Mouse (Mus musculus): Measurements from ENCODE around the gene Zzz3. TPM values are rescaled to one million over a fixed set of nuclear protein-coding genes. Genes with fewer than 3 reads are reported as not detected.

The Zzz3 gene
- polyA plus RNA-seq, 1 experiment from 2014 or later: 25.5 TPM

GRCm38 (mm10) chr3:152497842-152498241 lies 102.6 kb downstream of the Zzz3 start:
- peaks cover 4% of the 10 kb centered on the region; the same call in 1 of the 2 replicates for H3K4me1 ChIP-seq (ENCODE audit: insufficient read depth, low read depth, low read length)
- ATAC-seq: no peak
- no peak overlapping the region for H3K4me2 ChIP-seq (replicated peaks; ENCODE audit: low read depth, low read length)
- no peaks in the 10 kb centered on the region for H3K36me3 ChIP-seq (ENCODE audit: insufficient read depth, low read length)
- no peaks in the 10 kb centered on the region for H3K27me3 ChIP-seq (replicated peaks; ENCODE audit: insufficient read depth, low read length)
- H3K9ac ChIP-seq (replicated peaks; ENCODE audit: low read depth): no peak overlapping the region
- H3K4me3 ChIP-seq (ENCODE audit: low read depth, low read length): no peak overlapping the region
- DNase-seq (ENCODE audit: low spot score): no peak
- no peak overlapping the region for H3K27ac ChIP-seq (ENCODE audit: low read length)
- 73% methylated on average over 2 of the region's 2 CpGs for WGBS
- TF ChIP-seq CTCF (IDR thresholded peaks at IDR 0.05) (no peak), EP300 (IDR thresholded peaks at IDR 0.05) (no peak)
- no peaks in the 10 kb centered on the region for H3K9me3 ChIP-seq (ENCODE audit: low read length)

GRCm38 (mm10) chr3:152498968-152499696 lies 103.9 kb downstream of the Zzz3 start:
- WGBS: 80% methylated on average over 2 of the region's 2 CpGs
- Histone ChIP-seq H3K9ac (replicated peaks; ENCODE audit: low read depth) (no peak overlapping the region), H3K4me1 (ENCODE audit: insufficient read depth, low read depth, low read length) (no peaks in the 10 kb centered on the region), H3K4me3 (ENCODE audit: low read depth, low read length) (no peak overlapping the region), H3K27me3 (replicated peaks; ENCODE audit: insufficient read depth, low read length) (no peaks in the 10 kb centered on the region), H3K27ac (ENCODE audit: low read length) (no peak overlapping the region), H3K9me3 (ENCODE audit: low read length) (no peaks in the 10 kb centered on the region), H3K36me3 (ENCODE audit: insufficient read depth, low read length) (no peaks in the 10 kb centered on the region), H3K4me2 (replicated peaks; ENCODE audit: low read depth, low read length) (no peak overlapping the region)
- ATAC-seq: no peak
- no peak for DNase-seq (ENCODE audit: low spot score)
- TF ChIP-seq CTCF (IDR thresholded peaks at IDR 0.05): no peak
- TF ChIP-seq EP300 (IDR thresholded peaks at IDR 0.05): no peak

DNA sequence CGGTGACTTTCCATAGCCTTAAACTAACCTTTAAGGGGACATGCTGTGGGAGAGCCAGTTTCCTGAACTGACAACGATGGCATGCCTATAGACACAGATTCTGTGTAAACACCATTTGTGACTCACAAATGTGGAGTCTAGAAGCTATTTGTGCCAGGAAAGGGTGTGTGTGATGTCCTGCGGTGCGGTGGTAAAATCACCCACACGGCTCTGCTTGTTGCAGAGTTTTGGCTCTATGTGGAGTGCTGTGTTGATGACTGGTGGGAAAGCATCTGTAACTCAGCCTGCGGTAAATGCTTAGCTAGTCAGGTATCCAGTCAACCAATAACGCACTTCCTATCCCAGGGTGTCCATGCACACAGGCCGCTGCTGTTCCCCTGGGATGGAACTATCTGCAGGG lies 112.6 kb downstream of the Zzz3 start:
- no peak overlapping the region for H3K4me3 ChIP-seq (ENCODE audit: low read depth, low read length)
- no peaks in the 10 kb centered on the region for H3K27me3 ChIP-seq (replicated peaks; ENCODE audit: insufficient read depth, low read length)
- no peak for DNase-seq (ENCODE audit: low spot score)
- H3K9me3 ChIP-seq (ENCODE audit: low read length): no peaks in the 10 kb centered on the region
- no peak overlapping the region for H3K9ac ChIP-seq (replicated peaks; ENCODE audit: low read depth)
- WGBS: 71% methylated on average over 8 of the region's 8 CpGs
- no peaks in the 10 kb centered on the region for H3K36me3 ChIP-seq (ENCODE audit: insufficient read depth, low read length)
- TF ChIP-seq EP300 (IDR thresholded peaks at IDR 0.05): no peak
- no peak for TF ChIP-seq CTCF (IDR thresholded peaks at IDR 0.05)
- H3K4me1 ChIP-seq (ENCODE audit: insufficient read depth, low read depth, low read length): no peaks in the 10 kb centered on the region
- H3K4me2 ChIP-seq (replicated peaks; ENCODE audit: low read depth, low read length): no peak overlapping the region
- no peak overlapping the region for H3K27ac ChIP-seq (ENCODE audit: low read length)
- ATAC-seq: no peak

GRCm38 (mm10) chr3:152508419-152508993 lies 113.2 kb downstream of the Zzz3 start:
- H3K27ac ChIP-seq (ENCODE audit: low read length): no peak overlapping the region
- H3K4me1 ChIP-seq (ENCODE audit: insufficient read depth, low read depth, low read length): no peaks in the 10 kb centered on the region
- no peak overlapping the region for H3K4me3 ChIP-seq (ENCODE audit: low read depth, low read length)
- H3K4me2 ChIP-seq (replicated peaks; ENCODE audit: low read depth, low read length): no peak overlapping the region
- DNase-seq (ENCODE audit: low spot score) (no peak), ATAC-seq (no peak)
- no peaks in the 10 kb centered on the region for H3K9me3 ChIP-seq (ENCODE audit: low read length)
- no peak overlapping the region for H3K9ac ChIP-seq (replicated peaks; ENCODE audit: low read depth)
- TF ChIP-seq EP300 (IDR thresholded peaks at IDR 0.05): no peak
- no peak for TF ChIP-seq CTCF (IDR thresholded peaks at IDR 0.05)
- 67% methylated on average over 12 of the region's 12 CpGs for WGBS
- no peaks in the 10 kb centered on the region for H3K27me3 ChIP-seq (replicated peaks; ENCODE audit: insufficient read depth, low read length)
- H3K36me3 ChIP-seq (ENCODE audit: insufficient read depth, low read length): no peaks in the 10 kb centered on the region

DNA sequence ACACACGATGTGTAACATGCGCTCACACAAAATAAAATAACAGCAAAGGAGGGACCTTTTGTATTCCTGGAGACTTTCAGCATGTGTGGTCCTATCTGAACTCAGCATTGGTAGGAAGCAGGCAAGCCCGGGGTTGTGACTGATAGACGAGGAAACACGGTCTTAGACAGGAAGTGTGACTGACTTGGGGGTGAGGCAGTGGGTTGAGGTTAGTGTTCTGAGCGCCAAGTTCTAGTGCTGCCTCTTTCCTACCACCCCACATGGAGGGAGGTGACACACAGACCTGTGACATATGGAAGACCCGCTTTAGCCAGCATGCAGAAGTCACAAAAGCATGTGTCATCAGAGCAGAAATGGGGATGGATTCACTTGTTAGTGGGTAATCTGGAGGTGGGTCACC lies 114.0 kb downstream of the Zzz3 start:
- Histone ChIP-seq H3K27ac (ENCODE audit: low read length) (no peak overlapping the region), H3K27me3 (replicated peaks; ENCODE audit: insufficient read depth, low read length) (no peaks in the 10 kb centered on the region), H3K36me3 (ENCODE audit: insufficient read depth, low read length) (no peaks in the 10 kb centered on the region), H3K4me1 (ENCODE audit: insufficient read depth, low read depth, low read length) (no peaks in the 10 kb centered on the region), H3K4me2 (replicated peaks; ENCODE audit: low read depth, low read length) (no peak overlapping the region), H3K9ac (replicated peaks; ENCODE audit: low read depth) (no peak overlapping the region), H3K9me3 (ENCODE audit: low read length) (no peaks in the 10 kb centered on the region), H3K4me3 (ENCODE audit: low read depth, low read length) (no peak overlapping the region)
- DNase-seq (ENCODE audit: low spot score) (no peak), ATAC-seq (no peak)
- TF ChIP-seq EP300 (IDR thresholded peaks at IDR 0.05) (no peak), CTCF (IDR thresholded peaks at IDR 0.05) (no peak)
- WGBS: 68% methylated on average over 7 of the region's 7 CpGs

Other genes starting within 250 kb of the Zzz3 start
- 86.3 and 107 TPM in 2 replicates for gene Gipc2, start 229.2 kb upstream of the Zzz3 start, polyA plus RNA-seq (2015; fragmentation: Nextera tagmentation; extraction: Ambion mirVana)
- gene Dnajb4, start 185.2 kb upstream of the Zzz3 start, polyA plus RNA-seq (2015; fragmentation: Nextera tagmentation; extraction: Ambion mirVana): 54.0 and 58.7 TPM in 2 replicates
- 74.9 and 95.5 TPM in 2 replicates for gene Fubp1, start 185.1 kb upstream of the Zzz3 start, polyA plus RNA-seq (2015; fragmentation: Nextera tagmentation; extraction: Ambion mirVana)
- 39.9 and 47.1 TPM in 2 replicates for gene Nexn, start 129.1 kb upstream of the Zzz3 start, polyA plus RNA-seq (2015; fragmentation: Nextera tagmentation; extraction: Ambion mirVana)
- gene Miga1, start 55.1 kb upstream of the Zzz3 start, polyA plus RNA-seq (2015; fragmentation: Nextera tagmentation; extraction: Ambion mirVana): 10.0 and 12.3 TPM in 2 replicates
- 43.1 and 52.4 TPM in 2 replicates for gene Usp33, start 49.0 kb upstream of the Zzz3 start, polyA plus RNA-seq (2015; fragmentation: Nextera tagmentation; extraction: Ambion mirVana)

Measured in lung, postnatal 0 days (tissue).